Mouse (Mus musculus) embryo, embryonic 11.5 days (tissue): ENCODE measurements around the gene Tk1.
"Not testable (repeated sequence)": the region's sequence is repeated elsewhere in the genome, so short reads cannot be mapped to it uniquely, and the experiment has no call there.

Experiments
- DNase-seq: peaks from one replicate; pipeline ENCODE4 v3.0.0-alpha.2; 2012; ENCODE audit warnings: low read depth, low spot score

Gene Tk1

DNA sequence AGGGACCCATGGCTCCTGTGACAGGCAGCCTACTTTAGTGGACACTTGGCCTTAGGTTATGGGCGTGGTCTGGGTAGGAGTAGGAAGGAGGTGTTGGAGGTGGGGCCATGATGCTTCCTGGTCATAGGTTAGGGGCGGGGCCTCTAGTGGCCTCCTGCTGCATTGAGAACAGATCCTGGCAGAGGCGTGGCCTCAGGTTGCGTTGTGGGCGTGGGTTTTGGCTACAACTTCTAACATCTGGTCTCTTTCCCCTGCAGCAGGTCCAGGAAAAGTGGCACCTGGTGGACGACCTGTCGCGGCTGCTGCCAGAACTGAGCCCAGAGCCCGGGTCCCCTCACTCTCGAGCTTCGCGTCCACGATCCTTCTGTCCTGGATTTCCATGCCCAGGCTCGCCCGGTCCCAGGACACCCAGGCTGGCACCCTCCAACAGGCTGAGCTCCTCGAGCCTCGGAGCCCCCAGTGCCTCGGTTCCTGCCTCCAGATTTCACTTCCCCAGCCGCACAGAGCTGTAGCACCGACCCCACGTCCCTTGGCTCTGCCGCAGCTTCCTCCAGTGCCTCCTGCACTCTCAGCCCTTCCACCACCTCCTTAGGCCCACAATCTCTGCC is 33.5 kb downstream of the Tk1 start:
- no peak for DNase-seq

DNA sequence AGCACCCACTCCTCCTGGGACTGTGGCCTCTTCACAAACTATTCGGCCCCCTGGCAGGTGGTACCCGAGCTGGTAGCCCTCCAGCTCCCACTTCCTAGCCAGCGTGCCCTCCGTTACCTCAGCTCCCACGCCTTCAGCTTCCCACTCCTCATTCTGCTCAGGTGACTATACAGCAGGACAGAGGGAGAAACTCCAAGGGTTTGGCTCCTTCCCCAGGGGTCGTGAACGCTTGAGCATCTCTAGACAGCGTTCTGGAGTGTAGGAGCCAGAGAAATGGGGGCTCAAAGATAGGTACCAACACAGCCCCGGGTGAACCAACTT is 34.5 kb downstream of the Tk1 start:
- no peak for DNase-seq

DNA sequence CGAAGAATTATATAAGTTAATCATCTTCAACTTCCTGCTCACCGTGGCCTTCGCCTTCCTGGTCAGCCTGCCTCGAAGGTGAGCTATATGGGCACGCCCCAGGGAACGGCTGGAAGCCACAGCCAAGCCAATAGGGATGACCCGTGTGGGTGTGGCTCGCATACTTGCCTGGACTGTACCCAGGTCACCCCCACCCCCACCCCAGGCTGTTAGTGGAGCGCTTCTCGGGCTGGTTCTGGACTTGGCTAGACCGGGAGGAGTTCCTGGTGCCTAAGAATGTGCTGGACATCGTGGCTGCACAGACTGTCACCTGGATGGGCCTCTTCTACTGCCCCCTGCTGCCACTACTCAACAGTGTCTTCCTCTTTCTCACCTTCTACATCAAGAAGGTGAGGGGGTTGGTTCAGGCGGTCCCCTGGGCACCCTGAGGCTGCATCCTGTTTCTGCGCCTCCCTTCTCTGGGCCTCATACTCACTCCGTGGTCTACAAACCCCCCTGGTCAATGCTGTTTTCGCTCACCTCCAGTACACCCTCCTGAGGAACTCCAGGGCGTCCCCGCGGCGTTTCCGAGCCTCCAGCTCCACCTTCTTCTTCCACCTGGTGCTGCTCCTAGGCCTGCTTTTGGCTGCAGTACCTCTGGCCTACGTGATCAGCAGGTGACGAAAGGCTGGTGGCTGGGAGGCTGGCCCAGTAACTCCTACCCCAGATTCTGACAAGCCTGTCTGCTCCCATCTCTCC is 35.0 kb downstream of the Tk1 start:
- DNase-seq = no peak

DNA sequence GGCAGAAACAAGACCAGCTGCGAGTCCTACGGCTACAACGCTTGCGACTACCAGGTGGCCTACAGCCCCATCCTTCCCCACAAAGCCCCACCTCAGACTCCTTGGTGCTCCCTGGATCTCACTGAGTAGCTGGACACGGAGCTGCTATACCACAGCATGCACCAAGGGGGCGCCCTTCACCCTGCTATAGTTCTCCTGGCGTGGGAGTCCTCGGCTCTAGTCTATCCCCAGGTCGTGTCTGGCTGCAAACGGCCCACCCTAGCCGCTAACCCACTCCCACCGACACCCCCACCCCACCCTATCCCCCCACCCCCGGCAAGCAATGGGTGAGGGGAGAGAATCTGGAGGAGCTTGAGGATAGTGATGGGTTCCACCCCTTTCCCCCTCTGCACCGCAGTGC is 35.6 kb downstream of the Tk1 start:
- DNase-seq = no peak

DNA sequence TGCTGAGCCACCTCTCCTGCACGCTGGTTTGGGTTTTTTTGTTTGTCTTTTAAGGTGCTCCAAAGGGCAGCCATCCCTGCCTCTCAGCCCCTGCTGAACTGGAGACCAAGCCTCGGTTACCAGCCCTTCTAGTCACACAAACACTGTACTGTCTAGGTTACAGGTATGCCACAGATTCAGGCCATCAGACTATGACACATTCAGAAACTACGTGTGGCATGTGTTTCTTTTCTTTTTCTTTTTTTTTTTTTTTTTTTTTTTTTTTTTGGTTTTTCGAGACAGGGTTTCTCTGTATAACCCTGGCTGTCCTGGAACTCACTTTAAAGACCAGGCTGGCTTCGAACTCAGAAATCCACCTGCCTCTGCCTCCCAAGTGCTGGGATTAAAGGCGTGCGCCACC is 37.4 kb downstream of the Tk1 start:
- DNase-seq = not testable (repeated sequence)

DNA sequence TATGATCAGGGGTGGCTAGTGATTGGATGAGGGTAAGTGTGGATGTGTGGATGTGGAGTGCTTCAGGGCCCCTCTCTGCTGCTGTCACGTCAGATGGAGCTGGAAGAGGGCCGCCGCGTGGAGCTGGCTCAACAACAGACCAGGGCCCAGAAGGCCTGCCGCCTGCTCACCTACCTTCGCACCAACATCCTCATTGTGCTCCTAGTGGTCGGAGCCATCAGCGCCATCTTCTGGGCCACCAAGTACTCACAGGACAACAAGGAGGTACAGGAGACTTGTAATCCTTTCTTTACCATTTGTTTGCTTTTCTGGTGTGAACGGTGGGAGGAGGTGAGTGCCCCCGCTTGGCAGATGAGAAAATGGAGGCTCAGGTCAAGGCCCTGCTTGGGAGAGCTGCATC is 39.6 kb downstream of the Tk1 start:
- DNase-seq = no peak

DNA sequence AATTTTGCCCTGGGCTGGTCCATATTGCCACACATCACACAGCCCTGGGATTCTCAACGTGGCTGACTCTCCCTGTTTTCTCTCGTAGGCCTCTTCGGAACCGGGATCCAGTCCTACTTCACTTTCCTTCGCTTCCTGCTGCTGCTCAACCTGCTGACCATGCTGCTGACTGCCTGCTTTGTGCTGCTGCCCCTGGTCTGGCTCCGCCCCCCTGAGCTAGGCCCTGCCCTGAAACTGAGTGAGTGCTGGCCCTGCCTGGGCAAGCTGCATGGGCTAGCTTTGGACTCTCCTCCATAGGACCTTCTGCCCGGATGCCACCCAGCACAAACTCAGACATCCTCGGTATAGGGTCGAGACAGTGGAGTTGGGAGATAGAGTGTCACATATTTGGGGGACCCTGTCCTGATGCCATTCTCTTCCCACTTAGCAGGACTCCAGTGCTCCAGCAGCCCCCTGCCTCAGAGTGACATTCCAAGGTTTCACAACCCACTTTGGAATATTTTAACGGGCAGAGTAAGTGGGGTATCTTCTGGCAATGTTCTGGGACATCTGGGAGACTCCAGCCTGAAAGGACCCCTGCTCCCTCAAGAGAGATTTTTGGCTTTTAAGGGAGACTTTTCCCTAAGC is 42.1 kb downstream of the Tk1 start:
- DNase-seq = no peak

DNA sequence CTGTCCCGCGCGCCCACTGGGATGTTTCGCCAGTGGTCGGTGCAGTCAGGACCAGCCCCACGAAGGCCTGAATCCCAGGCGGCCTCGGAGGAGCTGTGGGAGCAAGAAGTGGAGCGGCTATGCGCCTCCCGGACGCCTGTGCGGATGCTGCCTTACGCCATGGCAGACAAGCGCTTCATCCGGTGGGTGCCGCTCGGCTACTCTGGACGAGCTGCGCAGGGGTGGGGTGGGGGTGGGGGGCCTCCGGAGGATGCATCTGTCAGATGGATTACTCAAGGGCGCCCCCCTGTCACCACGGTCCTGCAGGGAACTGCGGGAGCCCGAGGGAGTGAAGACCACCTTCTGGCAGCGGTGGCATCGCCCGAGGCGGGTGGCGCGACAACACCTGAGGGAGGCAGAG is 42.8 kb downstream of the Tk1 start:
- no peak for DNase-seq

DNA sequence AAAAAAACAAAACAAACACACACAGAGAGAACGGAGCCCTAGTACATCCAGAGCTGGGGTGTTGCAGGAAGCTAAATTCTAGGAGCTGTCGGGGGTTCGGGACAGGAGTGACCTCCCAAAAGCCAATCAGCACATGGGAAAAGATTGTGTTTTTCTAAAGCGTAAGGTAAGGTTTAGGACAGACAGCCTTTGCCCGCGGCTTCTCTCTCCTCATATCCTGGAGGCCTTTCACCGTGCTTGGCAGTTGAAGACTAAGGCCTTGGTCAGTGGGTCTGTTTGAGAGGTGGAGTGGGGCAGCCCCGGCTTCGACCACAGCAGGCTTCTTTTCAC is 43.2 kb downstream of the Tk1 start:
- no peak for DNase-seq

DNA sequence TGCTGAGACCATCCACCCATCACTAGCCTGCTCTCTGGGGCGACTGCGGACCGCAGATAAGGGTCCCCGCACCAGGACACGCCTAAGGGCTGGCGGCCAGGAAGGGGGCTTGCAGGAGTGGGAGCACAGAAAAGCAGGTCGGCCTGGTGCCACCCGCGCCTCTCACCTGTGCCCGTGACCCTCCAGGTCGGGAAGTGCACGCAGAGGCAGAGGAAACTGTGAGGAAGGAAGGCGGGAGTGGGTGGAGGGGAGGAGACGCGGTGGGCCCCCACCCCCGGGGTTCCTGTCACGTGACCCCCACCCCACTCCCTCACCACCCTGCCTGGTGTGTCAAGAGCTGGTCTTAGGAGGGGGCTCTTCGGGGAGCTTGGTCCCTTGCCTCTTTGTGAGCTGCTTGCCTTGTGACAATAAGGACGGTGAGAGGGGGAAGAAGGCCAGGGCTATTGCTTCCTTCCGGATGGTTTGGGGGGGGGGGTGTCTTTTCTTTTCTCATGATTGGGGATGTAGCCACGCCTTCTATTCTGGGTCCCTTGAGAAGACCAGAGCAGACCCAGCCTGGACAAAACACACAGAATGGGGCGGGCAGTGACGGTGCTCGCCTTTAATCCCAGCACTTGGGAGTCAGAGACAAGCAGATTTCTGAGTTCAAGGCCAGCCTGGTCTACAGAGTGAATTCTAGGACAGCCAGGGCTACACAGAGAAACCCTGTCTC is 43.7 kb downstream of the Tk1 start, which contains the start of the genes Tmc8 and Tmc6:
Gene Tmc8 (plus strand): TSS at position 84 of the 712 bp plus-strand sequence.
Gene Tmc6 (minus strand): TSS at position 206 of the 712 bp plus-strand sequence.
- DNase-seq = no peak

DNA sequence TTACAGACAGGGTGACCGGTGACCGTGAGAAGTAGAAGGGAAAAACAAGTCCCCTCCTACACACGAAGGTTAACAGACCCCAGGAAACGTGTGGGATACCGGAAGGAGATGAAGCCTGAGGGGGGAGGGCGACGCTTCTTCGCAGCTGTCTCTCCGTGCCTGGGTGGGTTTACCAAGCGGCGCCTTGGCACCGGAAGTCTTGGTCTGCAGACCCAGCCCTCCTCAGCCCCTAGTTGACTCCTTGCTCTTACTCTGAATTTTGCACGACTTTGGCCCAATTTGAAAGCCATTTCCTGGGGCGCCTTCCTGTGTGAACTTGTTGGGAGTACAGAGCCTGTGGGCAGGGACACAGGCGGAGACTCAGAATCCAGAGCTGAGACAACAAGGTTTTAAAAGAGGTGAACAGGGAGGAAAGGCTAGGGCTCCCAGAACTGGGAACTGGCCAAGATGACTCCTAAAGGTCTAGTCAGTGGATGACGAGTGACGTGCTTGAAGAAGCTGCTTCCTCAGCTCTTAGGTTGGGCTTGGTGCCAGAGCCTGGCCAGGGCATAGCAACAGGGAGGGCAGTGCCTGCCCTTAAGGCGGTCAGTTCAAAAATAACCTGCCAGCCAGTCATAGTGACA is 44.6 kb downstream of the Tk1 start:
- DNase-seq = no peak

DNA sequence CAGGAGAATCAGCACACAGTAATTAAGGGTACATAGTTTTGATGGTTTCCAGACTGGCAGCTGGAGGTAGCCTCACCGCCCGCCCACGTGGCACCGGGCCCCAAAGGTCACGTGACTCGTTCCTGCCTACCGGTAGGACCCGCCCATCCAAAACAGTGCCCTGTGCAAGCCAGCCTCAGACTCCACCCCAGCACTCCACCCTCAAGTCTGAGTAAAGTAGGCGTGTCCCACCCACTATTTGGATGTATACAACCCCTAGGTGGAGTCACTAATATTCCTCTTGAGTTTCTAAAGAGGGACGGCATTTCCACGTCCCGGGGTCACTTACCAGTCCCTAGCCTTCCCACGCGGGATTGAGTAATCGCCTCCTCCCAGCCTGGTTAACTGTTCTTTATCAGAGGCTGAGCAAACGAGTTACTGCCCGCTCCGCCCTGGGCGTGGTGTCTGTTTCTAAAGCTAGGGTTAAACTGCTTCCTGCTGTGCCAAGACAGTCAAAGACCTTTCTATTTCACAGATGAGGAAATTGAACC is 45.2 kb downstream of the Tk1 start:
- peak; percentile 69 for DNase-seq

DNA sequence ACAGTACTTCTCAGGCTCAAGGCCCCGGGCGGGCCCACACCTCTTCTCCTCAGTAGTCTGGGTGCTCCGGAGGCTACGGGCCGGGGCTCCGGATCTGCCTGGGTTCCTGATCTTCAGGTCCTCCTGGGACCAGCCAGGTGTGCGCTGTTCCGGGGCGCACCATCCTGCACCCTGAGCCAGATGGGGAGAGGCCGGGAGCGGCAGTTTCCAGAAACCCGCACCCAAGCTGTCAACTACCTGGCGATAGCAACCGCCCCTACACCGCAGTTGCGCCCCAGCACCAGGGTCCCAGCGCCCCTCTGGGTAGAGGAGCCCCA is 45.7 kb downstream of the Tk1 start:
- DNase-seq = no peak

DNA sequence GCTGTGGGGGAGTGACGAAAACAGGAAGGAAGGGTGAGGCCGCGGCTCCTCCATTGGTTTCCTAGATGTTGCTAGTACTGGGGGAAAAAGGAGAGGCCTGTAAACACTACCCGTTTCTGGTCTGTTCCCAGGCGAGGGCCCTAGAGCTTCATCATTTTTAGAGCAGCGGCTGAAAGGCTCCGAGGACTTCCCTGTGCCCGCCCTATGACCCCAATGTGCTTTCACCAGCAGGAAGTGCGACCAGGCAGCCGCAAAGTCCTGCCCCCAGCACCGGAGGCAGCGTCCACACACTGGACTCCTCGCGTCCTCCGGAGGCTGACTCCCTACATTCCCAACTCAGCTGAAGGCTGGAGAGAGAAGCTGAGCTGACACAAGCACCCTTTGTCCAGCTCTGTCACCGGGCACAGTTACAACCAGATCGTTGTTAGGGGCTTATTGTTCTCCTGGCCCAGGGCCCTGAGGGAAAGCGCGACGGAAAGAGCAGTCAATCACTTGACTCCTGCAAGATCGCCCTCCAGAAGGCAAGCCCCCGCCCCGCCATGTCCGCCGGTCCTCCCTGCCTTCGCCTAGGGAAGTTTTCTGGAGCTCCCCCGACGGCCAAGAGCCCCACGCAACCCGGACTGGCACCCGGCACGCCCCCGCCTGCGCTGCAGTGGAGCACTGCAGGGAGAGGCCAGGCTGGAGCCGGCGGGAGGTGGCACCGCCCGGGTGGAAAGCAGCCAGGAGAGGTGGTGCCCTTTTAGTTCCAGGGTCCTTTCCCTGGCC is 46.3 kb downstream of the Tk1 start:
- peak; percentile 43 for DNase-seq

DNA sequence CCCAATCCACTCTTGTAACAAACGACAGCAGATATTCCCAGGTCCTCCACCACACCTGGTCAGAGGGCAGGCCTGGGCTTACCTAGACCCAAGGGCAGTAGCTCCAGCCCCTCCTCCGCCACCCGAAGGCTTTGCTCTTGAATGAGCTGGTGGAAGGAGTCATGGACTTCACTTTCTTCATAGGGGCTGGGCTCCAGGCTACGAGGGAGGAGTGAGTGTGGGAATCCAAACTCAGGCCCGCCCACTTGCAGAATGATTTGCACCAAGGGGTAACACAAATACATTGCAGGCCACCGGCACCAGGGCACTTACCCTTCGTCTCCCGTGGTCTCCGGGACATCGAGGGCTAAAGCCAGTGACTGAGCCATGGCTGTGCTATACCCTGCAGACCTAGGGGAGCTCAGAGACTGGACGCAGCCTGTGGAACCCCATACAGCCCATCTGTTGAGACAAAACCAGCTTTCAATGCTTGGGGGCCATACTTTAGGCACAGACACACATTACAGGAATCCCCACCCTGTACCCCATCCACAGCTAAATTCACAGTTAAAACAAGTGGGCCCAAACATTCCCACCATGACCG is 47.0 kb downstream of the Tk1 start:
- DNase-seq = no peak

DNA sequence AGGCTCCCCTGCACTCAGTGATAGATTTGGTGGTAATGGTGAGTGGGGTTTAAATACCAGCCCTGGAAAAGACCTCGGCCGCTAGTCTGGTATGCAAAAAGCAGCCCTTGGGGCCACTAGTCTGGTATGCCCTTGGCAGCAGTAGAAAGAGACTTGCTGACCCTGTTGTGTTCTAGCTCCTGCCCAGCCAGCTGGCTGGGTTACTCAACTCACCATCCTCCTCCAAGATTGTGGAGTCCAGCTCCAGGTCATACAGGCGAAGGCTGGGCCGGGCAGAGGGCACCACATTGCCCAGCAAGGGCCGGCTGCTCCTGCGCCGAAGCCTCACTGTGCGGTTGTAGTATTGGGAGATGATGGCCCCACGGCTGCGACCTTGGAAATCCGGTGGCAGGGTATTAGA is 47.9 kb downstream of the Tk1 start:
- DNase-seq = no peak

DNA sequence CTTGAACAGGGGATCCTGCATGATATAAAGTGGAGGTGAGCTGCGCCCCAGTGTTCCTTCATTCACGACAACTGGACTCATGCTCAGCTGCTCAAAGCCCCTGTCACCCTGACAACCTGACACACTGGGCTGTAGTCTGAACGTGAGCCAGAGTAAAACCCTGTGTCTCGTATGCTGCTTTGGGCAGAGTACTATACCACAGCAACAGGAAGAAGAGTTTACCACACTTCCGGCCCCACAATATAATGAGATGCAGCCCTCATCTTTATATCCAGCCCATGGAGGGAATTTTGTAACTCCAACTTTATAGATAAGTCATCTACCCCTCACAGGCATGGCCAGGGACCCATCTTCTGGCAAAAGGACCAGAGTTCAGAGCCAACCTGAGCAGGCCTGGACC is 48.8 kb downstream of the Tk1 start:
- DNase-seq = no peak

DNA sequence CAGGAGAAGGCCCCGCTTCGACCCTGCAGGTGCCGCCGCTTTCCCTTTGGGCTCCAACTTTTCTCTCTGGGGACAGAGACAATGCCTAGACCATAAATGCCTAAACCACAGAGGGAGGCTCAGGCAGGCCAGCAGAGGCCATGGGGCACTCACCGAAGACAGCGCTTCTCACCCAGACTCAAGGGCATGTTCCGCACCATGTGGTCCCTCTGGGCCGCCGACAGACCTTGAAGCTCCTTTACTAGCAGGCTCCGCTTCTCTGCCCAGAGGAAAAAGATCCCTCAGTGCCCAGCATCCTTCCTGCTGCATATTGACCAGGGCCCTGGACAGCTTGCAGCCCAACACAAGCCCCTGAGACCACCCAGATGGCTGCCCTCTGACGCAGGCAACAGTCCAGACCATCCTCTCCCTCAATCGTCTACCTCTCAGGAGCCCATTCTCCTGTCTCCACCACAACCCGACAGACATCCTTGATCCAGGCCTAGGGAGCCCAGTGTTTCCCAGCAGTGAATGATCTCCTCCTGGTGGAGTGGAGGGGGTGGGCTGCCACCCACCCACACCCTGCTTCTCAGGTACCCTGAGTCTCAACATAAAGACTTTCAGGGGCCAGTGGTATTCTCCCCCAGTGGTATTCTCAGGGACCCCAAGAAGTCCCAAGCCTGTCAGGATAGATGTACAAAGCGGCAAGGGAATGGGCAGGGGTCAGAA is 49.7 kb downstream of the Tk1 start:
- no peak for DNase-seq

DNA sequence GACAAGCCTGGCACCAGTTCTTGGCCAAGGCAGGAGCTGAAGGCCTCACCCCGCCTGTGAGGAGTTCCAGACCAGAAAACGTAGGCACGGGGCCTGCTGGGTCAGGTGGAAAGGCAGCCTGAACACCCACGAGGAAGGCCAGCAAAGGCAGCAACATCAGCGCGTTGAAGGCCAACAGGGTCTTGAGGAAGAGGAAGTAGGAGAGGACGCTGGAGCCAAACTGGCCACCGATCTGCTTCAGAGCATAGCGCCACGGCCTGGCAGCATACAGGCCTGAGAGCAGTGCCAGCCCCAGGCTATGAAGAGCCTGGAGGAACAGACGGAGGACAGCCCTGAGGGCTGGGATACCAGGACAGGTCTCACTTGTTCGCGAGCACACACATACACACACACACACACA is 50.4 kb downstream of the Tk1 start:
- no peak for DNase-seq

DNA sequence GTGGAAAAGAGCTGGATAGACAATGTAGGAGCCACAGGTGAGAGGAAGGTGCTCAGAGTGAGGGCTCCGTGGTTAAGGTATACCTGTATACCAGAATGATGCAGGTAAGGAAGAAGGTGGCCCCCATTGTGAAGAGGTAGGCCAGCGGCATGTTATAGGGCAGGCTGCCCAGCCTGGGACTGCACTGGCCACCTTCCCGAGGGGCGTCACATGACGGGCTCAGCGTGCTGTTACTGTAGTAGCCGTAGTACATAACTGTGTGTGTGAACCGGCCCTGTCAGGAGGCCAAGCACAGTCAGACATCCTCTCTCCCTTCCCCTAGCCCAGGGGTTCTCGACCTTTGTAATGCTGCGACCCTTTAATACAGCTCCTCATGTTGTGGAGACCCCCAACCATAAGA is 51.0 kb downstream of the Tk1 start:
- DNase-seq = no peak
